Mouse (Mus musculus) frontal cortex, postnatal 25 days (tissue): ENCODE measurements at regions not wholly inside any gene's neighbourhood (a gene's known extent, or its start where the extent isn't known, plus 50 kb on each side); places are given as distances from the start of the nearest gene placed in this dataset.
"Not testable (repeated sequence)": the region's sequence is repeated elsewhere in the genome, so short reads cannot be mapped to it uniquely, and the experiment has no call there.

Experiments
- DNase-seq, 2 experiments: peaks; one replicate each; pipeline ENCODE4 v3.0.0; 2022; ENCODE audit warnings: low spot score in 2 of 2

- DNase-seq = not testable (repeated sequence)
Observed at GRCm38 (mm10) chrX:4530652-4531051, 160.2 kb downstream of the Btbd35f17 start.

- DNase-seq = not testable (repeated sequence)
Observed at GRCm38 (mm10) chrX:4543981-4544380, 173.5 kb downstream of the Btbd35f17 start.

GRCm38 (mm10) chrX:4548879-4549278 is 178.4 kb downstream of the Btbd35f17 start:
- DNase-seq = peak in 1 of 2 experiments; percentile 4
